Mouse (Mus musculus) urinary bladder, postnatal 36 days (tissue): Measurements from ENCODE around the gene Secisbp2.
A peak's percentile ranks its signal among the peaks of the same experiment; 100 is the strongest.
"Not testable (repeated sequence)": the region's sequence is repeated elsewhere in the genome, so short reads cannot be mapped to it uniquely, and the experiment has no call there.

Experiments
- DNase-seq, 2 experiments: peaks; one replicate each; pipeline ENCODE4 v3.0.0; 2022; ENCODE audit warnings: low spot score in 2 of 2, mixed read lengths in 1 of 2

The Secisbp2 gene

DNA sequence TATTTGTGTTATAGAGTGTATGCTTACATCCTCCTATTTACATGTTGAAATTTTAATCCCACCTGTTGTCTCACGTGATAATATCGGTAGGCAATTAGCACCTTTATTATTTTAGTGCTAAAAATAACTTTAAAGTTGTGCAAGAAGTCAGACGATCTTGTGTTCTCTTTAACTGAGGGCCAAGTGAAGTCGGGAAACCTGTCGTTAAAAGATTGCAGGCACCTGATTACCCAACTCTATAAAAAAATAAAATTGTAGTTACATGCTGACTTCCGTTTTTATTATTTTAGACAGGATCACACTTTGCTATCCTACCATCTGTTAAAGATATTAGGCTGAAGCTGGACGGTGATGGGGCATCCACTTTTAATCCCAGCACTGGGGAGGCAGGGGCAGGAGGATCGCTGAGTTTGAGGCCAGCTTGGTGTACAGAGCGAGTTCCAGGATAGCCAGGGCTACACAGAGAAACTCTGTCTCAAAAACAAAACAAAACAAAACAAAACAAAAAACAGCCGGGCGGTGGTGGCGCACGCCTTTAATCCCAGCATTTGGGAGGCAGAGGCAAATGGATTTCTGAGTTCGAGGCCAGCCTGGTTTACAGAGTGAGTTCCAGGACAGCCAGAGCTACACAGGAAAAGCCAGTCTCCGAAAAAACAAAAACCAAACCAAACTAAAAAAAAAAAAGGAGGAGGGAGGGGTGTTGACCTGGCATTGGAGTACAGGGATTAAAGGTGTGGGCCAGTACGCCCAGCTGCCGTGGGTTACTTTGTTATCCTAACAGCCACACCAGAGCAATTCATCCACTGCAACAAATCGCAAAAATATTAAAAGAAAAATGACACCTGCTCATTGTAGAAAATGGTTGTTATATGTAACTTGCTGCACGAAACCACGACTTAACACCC lies 7.3 kb upstream of the Secisbp2 start:
- no peak for DNase-seq

DNA sequence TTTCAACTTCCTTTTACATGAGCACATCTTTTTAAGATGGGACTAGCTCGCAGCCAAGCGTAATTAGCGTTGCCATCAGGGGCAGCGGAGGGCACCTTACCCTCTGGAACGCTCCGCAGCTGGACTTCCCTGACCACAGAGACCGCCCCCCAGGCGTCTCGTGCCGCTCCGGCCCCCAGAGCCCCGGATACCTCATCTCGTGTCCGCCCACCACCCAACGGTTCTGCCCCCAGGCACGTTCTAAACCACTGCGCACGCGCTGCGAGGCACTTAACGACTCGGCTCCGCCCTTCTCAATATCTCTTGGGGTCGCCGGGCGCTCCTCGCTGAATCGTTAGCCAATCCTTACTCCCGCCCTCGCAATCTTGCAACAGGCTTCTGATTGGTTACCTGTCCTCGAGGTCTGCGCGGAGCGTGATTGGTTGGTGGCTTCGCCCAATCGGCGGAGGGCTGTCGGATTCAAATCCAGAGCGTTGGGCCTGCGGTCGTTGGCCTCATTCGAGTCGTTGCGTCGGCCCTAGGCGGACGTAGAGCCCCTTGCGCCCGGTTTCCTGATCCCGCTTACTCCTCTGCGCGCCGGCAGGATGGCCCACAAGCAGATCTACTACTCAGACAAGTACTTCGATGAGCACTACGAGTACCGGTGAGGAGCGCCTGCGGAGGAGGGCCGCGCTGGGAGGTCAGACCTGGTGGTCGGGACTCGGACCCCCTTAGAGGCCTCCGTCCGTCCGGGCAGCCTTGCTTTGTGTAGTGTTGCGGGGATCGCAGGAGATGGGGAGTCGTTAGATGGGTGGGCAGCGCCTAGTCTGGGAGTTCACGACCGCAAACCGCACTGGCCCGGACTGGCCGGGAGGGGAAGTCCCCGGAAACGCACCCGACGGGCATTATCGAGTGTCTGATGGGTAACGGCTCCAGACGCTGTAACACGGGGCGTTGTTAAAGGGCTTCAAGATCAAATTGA lies 6.4 kb upstream of the Secisbp2 start, which contains the start of gene Cks2:
Gene Cks2 (plus strand): TSS at position 404 of the 961 bp plus-strand sequence.
- DNase-seq = peak; percentile 90 to 97

DNA sequence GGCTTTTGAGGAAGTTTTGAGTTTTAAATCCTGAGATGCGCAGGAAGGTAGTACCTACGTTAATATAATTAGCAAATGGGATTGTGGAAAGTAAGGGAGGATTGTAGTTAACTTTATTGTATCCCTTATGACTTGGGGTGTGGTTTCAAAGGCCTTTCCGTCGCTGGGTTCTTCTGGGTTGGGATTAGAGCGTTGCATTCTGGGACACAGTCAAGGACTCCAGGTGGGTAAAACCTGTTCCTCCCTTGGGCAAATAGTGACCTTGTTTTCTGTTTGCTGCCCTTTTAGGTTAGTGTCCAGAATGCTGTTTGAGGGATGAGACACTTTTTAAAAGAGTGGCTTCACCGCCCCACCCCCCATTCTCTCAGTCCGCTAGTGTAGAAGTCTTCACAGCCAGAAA lies 5.6 kb upstream of the Secisbp2 start:
- no peak for DNase-seq

DNA sequence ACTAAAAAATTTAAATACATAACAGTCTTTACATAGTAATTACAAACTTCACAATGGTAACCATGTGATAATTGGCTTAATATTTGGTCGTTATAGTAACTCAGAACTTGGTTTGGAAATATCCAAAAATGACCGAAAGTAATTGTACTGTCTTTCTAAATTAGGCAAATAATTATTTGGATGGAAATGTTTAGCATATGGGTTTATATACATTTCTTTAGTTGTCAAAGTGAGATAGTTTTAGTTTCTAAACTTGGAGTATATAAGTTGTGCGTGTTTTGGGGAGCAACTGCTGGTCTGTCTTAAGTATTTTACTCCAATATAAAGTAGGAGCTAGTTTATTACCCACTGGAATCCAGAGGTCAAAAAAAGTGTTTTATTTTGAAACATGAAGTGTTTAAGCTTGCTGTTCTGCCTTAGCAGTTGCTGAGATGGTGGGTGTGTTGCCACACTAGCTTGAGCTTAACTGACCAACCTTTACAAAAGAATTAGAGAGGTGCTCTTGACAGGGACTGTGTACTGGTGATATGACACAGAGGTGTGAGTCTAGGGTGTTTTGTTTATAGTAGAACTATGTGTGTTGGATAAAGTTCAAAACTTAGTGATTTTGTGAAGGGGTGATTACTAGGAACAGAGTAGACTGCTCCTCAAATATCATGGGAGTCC lies 5.0 kb upstream of the Secisbp2 start:
- DNase-seq = no peak

DNA sequence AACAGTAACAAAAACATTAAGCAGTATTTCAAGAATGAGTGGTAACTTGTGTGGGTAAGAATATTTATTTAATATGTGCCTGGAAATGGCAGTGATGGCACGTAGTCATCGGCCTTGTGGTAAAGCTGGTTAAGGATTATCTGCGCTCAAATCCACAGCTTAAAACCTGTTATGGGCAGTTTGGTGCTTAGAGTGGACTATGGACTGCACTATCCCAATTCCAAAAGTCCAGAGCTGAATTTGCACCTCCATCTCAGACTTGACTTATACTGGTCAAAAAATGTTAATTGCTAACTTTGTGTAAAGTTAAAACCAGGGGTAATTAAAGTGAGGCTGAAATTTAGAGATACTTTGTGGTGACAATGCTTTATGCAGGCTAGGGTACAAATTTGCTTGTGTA lies 3.7 kb upstream of the Secisbp2 start:
- DNase-seq = no peak

DNA sequence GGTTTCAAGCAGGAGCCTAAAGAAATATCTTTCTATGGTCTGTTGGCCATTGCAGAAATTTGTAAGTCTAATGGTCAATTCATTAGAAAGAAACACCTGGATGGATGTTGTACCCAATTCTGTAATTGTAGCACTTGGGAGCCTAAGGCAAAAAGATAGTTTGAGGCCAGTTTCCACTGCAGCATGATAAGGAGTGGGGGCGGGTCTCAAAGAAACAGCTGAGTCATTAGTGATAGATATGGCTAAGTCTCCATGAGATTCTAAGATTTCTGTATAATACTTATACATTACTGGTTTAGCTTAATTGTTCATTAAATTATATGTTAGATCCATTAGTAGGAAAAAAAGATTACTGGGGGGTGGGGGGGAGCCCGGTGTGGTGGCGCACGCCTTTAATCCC lies 3.3 kb upstream of the Secisbp2 start:
- no peak for DNase-seq

DNA sequence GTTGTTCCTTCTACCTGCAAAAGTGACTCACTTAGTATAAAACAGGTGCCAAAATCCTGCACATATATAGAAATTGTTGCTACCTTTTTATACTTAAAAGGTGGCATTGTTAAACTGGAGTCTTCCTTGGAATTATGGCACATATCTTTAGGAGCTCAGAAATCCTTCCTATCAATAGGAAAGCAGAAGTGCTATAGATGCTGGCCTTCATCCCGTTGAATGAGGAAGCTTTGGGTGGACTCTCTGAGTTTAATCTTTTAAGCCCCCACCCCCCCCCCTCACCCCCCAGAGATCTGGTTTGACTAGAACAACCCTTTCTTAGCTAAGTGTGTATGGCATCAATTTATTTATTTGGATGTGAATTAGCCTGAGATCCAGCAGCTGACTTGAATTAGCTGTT lies 1.8 kb upstream of the Secisbp2 start:
- no peak for DNase-seq

DNA sequence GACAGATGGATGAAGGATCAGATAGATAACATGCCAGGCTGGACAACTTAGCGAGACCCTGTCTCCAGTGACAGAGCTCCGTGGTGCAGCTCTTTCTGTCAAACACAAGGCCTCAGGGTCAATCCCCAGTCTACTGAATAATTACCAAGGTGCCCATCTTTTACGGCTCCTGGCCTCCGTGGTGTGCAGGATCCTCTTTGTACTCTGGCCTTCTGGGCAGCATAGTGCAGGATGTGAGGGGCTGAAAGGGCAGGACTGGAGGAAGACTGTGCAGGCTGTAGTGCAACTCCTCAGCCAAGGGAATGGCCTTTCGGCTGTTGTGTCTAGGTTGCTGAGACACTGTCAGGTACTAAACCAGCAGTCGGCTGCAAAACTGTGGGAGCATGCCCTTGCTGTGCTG lies 1.7 kb downstream of the Secisbp2 start:
- DNase-seq = no peak

DNA sequence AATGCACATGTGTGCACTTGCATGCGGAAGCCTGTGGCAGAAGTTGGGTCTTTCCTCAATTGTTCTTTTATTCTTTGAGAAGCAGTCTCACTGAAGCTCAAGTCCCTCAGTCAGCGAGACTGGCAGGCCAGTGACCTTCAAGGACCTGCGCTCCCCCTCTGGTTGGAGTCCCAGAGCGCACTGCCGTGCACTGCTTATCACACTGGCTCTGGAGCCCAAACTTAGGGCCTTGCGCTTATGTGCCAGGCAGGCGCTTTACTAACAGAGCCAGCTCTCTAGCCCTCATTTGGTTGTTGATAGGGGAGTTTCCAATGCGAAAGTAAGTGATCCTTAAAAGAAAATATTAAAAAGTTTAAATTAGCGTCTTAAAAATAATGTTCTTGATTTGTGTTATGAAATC lies 2.5 kb downstream of the Secisbp2 start:
- no peak for DNase-seq

DNA sequence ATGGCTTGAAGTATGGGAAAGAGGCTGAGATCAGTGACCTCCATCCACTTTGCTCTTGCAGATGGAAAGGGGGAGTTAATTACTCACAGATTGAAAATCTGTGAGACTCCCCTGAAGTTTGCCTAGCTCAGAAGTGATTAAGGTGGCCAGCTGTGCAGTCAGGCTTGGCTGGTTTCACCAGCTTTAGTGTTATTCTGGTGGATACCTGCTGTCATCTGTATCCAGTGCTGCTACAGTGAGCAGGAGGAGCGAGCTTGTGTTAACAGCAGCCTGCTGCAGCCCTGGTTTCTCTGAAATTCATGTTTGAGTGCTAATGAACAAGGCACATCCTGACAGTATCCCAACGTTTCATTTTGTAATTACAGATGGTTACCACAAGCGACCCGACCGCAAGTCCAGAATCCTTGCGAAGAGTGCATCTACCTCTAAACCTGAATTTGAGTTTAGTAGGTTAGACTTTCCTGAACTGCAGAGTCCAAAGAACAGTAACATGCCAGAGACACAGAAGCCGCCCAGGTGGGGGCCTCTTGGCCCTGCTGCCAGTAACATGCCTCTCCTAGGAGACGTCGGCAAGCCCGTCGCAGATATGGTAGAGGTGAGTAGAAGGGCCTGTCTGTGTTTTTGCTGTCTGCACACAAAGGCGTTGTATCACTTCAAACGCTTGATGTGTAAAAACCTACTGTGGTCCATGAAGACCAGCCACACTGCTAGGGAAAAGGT lies 5.2 kb downstream of the Secisbp2 start:
- DNase-seq = no peak

DNA sequence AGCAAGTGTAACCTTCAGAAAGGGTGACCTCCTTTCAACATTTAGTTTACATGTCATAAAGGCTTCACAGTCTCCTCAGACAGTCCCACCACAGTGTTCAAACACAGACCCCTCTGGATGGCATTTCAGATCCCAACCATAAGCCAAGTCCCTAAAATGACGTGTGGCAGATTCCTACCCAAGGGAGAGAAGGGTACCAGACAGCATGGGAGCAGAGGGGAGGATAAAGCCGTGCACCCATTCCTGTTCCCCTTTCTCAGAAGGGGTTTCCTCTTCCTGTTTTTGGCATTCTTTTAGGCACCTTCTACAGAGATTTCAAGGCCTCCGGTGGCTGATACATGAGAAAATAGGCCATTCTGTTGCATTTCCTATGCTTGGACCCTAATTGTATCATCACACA lies 6.6 kb downstream of the Secisbp2 start:
- DNase-seq = no peak

DNA sequence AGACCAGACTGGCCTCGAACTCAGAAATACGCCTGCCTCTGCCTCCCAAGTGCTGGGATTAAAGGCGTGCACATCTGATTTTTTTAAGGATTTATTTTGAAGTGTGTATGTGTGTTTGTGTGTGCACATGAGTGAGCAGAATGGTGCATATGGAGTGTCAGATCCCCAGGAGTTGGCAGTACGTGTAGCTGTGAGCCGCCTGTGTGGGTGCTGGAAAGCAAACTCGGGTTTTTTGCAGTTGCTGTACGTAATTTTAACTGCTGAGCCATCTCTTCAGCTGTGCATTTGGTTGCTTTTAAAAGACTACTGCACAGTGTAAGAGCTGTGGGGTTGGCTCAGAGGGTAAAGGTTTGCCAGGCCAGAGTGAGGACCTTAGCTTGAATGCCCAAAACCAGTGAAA lies 8.1 kb downstream of the Secisbp2 start:
- no peak for DNase-seq

DNA sequence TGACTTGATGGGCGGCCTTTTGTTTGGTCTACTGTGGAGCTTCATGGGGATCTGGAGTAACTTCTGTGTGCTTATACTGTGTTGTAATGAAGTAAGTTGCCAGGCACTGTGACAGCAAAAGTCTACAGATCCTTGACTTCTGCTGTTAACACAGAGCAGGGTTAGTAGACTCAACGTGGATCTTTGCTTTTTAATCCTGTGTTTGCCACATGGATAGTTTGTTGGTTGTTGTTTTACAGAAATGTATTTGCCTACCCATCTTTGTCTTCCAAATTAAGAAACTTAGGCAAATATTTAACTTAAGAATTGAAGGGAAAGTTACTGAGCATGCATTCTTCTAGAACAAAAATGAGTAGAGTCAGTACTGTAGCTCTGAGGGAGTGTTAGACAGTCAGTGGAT lies 12.1 kb downstream of the Secisbp2 start:
- DNase-seq = no peak

DNA sequence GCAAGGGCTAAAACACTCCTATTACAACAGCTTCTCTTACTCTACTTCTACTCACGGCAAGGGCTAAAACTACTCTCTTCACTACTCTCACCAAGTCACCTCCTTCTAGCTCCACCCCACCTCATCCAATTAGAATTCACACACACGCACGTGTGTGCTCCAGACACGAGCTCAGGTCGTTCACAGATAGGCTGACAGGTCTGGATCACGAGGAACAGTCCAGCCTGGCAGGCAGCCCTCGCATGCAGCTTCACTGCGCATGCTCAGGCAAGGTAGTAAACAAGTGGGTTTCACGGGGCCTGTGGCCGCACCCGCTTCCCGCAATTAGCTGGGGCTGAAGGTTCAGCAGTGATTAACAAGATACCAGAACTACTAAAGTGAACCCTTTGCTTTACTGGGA lies 16.7 kb downstream of the Secisbp2 start:
- not testable (repeated sequence) for DNase-seq

DNA sequence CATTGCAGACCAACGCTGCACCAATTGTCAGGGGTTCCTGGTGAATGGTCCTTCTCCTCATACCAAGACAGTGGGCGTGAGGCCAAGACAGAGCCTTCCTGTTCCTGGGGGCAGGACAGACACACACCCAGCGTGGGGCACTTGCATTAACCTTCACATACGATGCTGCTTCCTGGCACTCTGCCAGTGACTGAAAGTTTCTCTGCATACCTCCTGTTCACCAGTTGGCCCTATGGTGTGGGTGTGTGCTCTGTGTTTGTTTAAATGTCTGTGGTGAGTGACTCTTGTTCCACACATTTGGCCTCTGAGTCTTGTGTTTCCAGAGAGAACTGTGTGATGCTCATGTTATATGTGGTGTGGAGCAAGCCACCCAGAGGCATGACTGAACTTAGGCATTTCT lies 25.1 kb downstream of the Secisbp2 start:
- no peak for DNase-seq

DNA sequence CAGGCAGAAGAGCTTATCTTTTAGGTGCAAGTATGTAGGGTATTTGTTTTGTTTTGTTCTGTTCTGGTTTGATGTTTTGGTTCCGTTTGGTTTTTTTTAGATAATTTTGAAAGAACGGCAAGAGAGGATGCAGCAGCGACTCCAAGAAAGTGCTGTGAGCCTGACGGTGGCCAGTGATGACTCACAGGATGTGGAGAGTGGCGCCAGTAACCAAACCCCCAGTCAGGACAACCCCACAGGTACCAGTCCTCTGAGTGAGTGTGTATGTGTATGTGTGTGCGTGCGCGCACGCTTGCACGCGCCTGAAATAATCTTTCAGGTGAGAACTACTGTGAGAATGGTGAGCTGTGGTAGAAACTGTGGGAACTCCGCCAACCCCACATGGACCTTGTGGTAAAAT lies 25.5 kb downstream of the Secisbp2 start:
- no peak for DNase-seq

DNA sequence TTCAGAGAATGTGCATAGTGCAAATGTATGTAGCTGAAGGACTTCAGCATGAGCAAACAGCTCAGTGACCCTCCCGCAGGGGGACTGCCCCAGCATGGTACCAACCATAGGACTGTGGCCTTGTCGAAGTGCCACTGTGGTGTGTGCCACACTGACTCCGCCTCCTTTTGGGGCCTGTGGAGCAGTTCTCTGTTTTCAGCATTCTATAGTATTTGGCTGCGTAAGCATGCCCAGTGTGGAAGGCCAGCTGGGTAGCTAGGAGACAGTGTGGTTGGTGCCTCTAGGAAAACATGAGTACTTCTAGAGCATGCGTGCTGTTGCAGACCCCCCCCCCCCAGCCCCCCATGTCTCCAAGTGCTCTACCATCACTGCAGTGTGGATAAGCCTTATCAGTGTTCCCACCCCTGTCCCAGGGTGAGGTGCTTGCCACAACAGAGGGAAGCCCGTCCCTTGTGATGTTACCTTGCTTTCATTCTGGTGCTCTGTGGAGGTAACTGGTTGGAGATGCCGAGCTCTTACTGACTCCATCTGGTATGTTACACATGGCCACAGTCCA lies 26.2 kb downstream of the Secisbp2 start:
- no peak for DNase-seq

DNA sequence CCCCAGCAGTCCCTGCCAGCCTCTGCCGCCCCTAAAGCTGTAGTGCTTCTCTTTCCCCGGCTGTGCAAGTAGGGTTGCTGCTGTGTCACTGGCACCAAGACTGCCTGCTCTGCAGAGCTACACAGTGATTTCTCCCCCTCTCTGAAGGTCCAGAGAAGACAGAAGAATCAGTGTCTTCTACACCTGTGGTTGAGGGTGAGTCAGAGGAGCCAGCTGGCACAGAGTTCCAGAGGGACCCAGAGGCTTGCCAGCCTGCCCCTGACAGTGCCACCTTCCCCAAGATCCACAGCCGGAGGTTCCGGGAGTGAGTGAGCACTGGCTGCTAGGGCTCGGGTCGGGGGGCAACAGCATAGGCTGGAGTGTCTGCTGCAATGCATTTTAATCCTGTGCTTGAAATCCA lies 27.2 kb downstream of the Secisbp2 start:
- DNase-seq = no peak

DNA sequence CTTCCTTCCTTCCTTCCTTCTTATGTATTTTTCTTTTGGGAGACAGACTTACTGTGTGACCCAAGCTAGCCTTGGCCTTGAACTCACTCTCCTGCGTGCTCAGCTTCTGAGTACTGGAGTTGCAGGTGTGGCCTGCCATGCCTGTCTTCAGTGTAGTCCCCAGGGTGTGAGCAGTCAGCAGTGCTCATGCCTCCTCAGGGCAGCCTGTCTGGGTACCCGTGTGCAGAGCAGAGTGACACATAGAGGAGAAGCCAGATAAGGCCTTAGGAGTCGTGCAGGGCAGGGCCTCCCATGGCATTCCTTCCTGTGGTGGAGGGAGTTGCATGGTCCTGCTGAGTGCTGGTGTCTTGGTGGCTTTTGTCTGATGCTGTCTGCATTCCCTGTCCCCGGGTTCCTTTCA lies 27.8 kb downstream of the Secisbp2 start:
- no peak for DNase-seq

DNA sequence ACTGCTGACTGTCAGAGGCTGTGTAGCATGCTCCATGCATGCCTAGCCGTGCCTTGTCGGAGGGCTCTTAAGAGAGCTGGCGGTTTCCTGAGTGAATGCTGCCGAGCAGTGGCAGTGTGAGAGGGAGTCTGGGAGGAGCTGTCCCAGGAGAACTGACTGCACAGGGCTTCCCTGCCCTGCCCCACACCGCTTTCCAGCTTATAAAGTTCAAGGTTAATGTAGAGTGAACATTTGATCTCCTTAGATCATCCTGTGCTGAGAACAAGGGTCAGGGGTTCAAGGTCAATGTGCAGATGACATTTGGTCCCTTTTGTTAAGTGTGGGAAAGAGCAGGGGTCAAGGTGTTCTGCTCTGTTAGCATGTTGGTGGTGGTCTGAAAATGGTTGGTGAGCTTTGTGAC lies 29.6 kb downstream of the Secisbp2 start:
- DNase-seq = no peak

DNA sequence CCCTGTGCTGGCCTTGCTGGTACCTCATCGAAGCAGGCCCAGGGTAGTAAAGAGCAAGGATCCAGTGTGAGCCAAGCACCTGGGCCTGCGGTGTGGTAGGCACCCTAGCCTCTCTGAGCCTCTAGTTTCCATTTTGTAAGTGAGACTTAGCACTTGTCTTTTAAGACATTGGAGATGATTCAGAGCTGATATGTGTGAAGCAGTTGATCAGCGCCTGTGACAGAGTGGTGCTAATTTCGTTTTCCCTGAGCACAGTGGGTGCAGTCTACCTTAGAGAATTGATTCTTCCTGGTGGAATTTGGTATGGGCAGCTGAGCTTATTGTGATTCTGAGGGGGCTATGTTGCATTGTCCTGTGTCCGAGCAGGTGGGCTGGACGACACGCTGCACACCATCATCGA lies 30.1 kb downstream of the Secisbp2 start:
- no peak for DNase-seq
